Mouse (Mus musculus): Measurements from ENCODE around the gene Galnt7. TPM values are rescaled to one million over a fixed set of nuclear protein-coding genes. Genes with fewer than 3 reads are reported as not detected.

Galnt7 gene
- polyA plus RNA-seq, 1 experiment from 2014 or later: 10.6 TPM

- H3K27me3 ChIP-seq: no peaks in the 10 kb centered on the region
- no peak overlapping the region for H3K27ac ChIP-seq
- no peak for ATAC-seq
- H3K4me2 ChIP-seq: no peak overlapping the region
- WGBS: 77% methylated on average over 3 of the region's 3 CpGs
- no peak overlapping the region for H3K9ac ChIP-seq
- no peaks in the 10 kb centered on the region for H3K9me3 ChIP-seq (replicated peaks)
- no peaks in the 10 kb centered on the region for H3K4me1 ChIP-seq
- H3K36me3 ChIP-seq (ENCODE audit: poor library complexity, severe bottlenecking): peaks cover 29% of the 10 kb centered on the region
- no peak overlapping the region for H3K4me3 ChIP-seq
Observed at GRCm38 (mm10) chr8:57478406-57478805, 174.4 kb downstream of the Galnt7 start.

Other genes with a start within 250 kb of the Galnt7 start
- 0.89 and 0.92 TPM in 2 replicates for gene Scrg1, start 197.1 kb downstream of the Galnt7 start, polyA plus RNA-seq (2015; fragmentation: Nextera tagmentation; extraction: Ambion mirVana)
- gene Sap30, start 165.2 kb downstream of the Galnt7 start, polyA plus RNA-seq (2015; fragmentation: Nextera tagmentation; extraction: Ambion mirVana): 96.4 and 106 TPM in 2 replicates
- 482 and 552 TPM in 2 replicates for gene Hmgb2, start 141.1 kb downstream of the Galnt7 start, polyA plus RNA-seq (2015; fragmentation: Nextera tagmentation; extraction: Ambion mirVana)

Data from forebrain, embryonic 13.5 days (tissue).